Mouse (Mus musculus): ENCODE results near the gene Tuba1c.

Gene Tuba1c

GRCm38 (mm10) chr15:99029619-99030584, at the start of gene Tuba1c:
Tuba1c (plus strand) TSS chr15:99029891.
- peak; percentile 97 for DNase-seq

- DNase-seq: no peak
Observed at GRCm38 (mm10) chr15:98980012-98980614, 49.6 kb upstream of the Tuba1c start.

GRCm38 (mm10) chr15:98982100-98982499, 47.6 kb upstream of the Tuba1c start:
- DNase-seq: no peak

- DNase-seq: no peak
Observed at GRCm38 (mm10) chr15:98983431-98984081, 46.1 kb upstream of the Tuba1c start.

GRCm38 (mm10) chr15:98984681-98985080, 45.0 kb upstream of the Tuba1c start:
- no peak for DNase-seq

GRCm38 (mm10) chr15:98985240-98985981, 44.3 kb upstream of the Tuba1c start:
- peak; percentile 88 for DNase-seq

- DNase-seq: no peak
Observed at GRCm38 (mm10) chr15:98985982-98986715, 43.5 kb upstream of the Tuba1c start.

- peak; percentile 39 for DNase-seq
Observed at GRCm38 (mm10) chr15:98987077-98987630, 42.5 kb upstream of the Tuba1c start.

GRCm38 (mm10) chr15:98987661-98988181, 42.0 kb upstream of the Tuba1c start:
- DNase-seq: no peak

- DNase-seq: no peak
Observed at GRCm38 (mm10) chr15:98988787-98989186, 40.9 kb upstream of the Tuba1c start.

GRCm38 (mm10) chr15:98989701-98990430, 39.8 kb upstream of the Tuba1c start:
- no peak for DNase-seq

- no peak for DNase-seq
Observed at GRCm38 (mm10) chr15:98990669-98991539, 38.8 kb upstream of the Tuba1c start.

- DNase-seq: no peak
Observed at GRCm38 (mm10) chr15:98991540-98992050, 38.1 kb upstream of the Tuba1c start.

- no peak for DNase-seq
Observed at GRCm38 (mm10) chr15:98992086-98992912, 37.4 kb upstream of the Tuba1c start.

GRCm38 (mm10) chr15:98993093-98993793, 36.4 kb upstream of the Tuba1c start:
- DNase-seq: peak; percentile 96

GRCm38 (mm10) chr15:98993865-98994264, 35.8 kb upstream of the Tuba1c start:
- peak; percentile 89 for DNase-seq

- no peak for DNase-seq
Observed at GRCm38 (mm10) chr15:98994957-98995520, 34.7 kb upstream of the Tuba1c start.

All from kidney, postnatal 14 days (tissue).